Mouse (Mus musculus): ENCODE results near the gene Tmem135. TPM values are rescaled to one million over a fixed set of nuclear protein-coding genes. Genes with fewer than 3 reads are reported as not detected.

The Tmem135 gene
- 10 to 100 TPM; 59.4 to 69.6 (median 64.9) TPM for total RNA-seq (2022)

DNA sequence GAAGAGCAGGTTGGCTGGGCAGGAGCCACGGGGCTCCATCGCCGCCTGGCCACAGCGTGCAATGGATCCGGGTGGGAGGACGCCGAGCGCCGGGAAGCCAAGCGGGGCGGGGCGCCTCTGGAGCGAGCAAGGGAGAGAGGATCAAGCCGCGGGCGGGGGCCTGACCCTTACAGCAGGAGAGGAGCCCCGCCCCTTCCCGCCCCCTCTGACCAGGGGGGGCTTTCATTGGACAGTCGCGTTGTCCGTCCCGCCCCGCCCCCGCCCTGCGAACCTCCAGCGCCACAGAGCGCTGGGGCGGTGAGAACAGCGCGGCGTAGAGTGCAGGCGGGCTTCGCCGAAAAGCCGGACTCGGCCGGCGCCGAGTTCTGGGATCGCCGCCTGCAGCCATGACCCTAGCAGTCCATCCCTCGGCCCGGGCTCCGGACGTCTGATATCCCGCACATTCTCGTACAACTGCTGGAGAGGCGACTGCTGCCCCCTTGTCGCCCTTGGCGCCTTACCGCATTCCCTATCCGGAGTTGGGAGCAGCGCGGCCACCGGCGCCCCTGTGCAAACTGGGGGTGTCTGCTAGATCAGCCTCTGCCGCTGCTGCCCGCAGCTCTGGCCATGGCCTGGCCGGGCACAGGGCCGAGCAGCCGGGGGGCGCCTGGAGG is at the start of gene Tmem135, which contains the start of gene Fzd4:
Tmem135 (minus strand) TSS at position 142 of the 653 bp plus-strand sequence.
Fzd4 (plus strand) TSS at position 275 of the 653 bp plus-strand sequence.
- DNase-seq (ENCODE audit: low spot score in 2 of 2) = peak; percentile 81 to 82

DNA sequence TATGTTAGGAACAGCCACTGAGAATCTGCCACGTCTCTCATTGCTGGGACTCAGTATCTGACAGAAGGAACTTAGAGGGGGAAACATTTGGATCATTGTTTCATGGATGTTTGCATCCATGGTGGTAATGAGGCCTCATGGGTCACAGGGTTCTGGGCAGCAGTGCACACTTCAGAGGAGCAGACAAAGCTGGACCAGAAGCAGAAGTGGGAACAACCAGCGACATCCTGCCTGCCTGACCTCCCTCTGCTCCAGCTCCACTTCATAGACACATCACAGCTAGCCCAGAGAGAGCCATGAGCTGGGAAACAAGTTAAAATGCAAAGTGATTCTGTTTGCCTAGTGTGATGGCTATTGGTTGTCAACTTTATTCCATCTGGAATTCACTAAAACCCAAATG is 46.3 kb upstream of the Tmem135 start:
- DNase-seq (ENCODE audit: low spot score in 2 of 2) = no peak

DNA sequence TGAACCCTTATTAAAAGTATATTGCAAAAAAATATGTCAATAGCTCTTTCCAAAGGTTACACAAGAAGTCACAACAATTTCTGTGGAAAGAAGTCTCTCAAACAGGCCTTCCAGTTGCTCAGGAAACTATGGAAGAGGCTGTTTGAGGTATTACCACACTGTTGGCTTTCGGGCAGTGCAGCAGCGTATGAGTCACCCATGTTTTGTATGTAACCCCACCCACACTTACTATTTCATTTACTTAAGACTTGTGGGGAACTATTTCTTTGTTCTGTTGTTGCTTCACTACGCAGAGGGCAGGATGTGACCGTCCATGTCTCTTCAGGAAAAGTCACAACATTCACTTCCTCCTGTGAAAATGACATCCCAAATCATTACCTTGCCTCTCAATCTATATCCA is 41.1 kb upstream of the Tmem135 start:
- DNase-seq (ENCODE audit: low spot score in 2 of 2) = no peak

DNA sequence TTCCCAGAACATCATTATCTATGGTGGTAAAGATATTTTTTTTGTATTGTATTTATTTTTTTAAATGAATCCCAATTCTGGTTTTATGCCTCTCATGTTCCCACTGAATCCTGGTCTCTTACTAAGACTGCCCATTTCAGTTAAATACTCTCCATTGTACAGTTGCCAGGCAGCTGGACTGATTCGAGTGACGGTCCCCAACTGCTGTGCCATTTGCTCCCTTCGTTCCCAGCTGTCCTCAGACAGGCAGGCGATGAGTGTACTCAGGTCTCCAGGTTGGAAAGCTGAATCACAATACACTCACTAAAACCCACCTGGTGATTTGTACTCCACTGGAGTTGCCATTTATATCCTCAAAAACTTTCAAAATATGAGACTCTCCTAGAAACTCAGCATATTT is 38.2 kb upstream of the Tmem135 start:
- DNase-seq (ENCODE audit: low spot score in 2 of 2) = no peak

DNA sequence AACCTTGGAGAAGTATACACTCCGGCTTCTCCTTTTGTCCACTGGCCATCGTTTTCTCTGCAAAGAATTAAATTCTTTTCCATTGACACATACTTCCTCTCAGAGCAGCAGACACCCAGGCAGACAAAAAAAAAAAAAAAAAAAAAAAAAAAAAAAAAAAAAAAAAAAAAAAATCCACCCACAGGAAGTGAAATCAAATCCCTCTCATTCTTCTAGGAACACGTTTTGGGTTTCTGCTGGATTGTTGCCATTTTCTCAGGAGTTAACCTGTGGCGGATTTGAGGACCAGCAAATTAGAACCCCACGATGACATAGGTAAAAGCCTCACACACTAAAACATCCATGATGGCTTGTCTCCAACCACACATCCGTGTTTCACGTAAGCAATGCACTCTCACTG is 37.3 kb upstream of the Tmem135 start:
- no peak for DNase-seq (ENCODE audit: low spot score in 2 of 2)

DNA sequence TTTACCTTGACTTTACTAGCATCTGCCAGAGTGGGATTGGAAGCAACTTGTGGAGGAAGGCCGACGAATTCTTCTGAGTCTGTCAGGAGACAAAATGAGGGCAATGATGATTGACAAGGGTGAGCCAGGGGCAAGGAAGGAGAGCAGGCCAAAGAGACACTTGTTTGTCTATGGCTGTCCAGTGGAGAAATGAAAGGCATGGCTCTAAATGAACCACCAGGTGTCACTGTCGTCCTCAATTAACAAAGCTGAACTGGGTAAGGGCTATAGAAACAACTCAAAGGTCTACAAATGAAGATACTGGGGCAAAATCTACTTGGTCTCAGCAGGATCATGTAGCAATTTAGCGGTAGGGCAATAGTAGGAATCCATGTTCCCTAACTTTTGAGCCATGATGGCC is 33.6 kb upstream of the Tmem135 start:
- peak in 1 of 2 experiments; percentile 42 for DNase-seq (ENCODE audit: low spot score in 2 of 2)

DNA sequence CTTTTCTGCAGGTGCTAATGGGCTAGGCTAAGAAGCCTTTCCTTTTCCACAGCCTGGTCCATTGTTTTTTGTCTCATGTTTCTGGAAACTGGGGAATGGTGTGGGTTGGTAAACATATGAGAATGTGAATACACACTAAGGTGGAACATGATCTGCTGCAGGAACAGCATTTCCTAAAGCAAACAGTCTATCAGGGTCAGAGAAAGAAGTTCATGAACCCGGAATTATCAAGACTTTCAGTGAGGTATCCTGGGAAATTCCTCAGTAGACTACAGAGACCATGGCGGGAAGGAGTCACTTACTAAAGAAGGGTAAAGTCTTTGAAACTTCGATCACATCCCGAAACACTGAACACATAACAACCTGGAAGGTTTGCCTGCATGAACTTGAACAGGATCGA is 32.4 kb upstream of the Tmem135 start:
- no peak for DNase-seq (ENCODE audit: low spot score in 2 of 2)

DNA sequence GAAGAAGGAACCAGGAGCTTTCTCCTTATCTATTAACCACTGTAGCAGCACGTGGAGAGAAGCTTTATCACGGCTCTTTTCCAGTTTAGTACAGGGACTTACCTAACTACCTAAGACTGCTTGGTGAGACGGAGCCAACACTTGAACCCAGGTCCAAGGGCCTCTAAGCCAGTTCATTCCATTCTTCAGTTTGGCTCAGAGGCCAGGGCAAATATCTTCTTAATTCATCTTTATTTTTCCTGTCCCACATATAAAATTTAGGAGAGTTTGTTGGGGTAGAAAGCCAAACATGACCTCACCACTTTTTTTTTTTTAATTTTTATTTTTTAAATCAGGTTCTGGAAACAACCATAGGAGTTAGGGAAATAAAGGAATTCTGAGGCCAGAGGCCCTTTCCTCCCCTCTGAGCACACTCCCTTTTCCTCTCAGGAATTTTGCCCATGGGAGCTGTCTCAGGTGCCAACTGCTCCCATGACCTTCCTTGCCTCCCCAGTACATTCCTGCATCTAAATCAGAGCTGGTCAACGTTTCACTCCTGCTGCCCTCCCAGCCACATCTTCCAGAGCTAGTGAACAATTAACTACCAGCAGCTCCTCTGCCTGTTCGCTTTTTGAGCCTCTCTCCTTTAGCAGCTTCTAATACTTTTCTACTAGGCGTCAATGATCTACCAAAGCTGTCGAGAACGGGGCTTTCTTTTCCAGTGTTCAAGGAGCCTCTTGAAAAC is 30.0 kb upstream of the Tmem135 start:
- no peak for DNase-seq (ENCODE audit: low spot score in 2 of 2)

DNA sequence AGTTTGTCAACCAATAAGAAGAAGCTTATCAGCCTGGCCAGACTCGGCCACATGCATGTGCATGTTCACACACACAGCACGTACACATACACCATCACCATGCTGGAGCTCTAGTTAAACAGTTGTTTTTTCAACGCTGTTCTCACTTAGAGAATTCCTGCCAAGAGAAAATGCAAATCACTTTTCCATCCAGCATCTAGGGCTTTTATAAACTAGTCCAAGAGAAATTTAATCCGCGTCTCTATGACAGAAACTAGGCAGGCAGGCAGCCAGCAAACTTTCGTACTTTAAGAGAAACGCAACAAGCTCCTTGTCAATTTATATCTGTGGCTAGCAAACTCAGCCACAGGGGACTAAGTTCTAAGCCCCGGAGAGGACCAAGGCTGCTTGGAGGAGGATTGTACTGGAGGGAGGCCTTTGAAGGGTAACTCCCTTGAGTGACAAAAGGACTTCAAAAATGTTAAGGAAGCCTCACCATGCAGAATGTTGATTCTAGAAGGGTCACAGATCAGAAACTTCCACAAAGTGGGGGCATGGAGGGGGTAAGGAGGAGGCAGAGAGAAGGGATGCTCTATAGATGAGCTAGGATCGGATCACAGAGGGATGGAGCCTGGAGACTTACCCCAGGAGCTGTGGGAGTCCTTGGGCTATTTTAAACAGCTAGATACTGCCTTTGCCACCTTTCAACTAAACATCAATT is 29.3 kb upstream of the Tmem135 start:
- peak in 1 of 2 experiments; percentile 17 for DNase-seq (ENCODE audit: low spot score in 2 of 2)

DNA sequence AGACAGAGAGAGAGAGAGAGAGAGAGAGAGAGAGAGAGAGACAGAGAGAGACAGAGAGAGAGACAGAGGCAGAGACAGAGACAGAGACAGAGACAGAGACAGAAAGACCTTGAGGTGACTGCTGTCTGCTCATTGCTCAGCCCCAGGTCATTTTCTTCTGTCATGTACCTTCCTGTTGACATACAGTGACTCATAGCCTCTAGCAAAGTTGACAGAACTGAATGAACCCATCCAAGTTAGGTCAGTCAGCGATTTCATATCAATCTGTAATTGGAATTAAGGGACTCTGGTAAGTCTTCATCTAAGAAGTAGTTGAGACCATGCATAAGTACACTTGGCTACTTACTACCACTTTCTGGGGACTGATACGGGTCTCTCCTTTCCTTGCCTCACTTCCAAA is 27.2 kb upstream of the Tmem135 start:
- no peak for DNase-seq (ENCODE audit: low spot score in 2 of 2)

DNA sequence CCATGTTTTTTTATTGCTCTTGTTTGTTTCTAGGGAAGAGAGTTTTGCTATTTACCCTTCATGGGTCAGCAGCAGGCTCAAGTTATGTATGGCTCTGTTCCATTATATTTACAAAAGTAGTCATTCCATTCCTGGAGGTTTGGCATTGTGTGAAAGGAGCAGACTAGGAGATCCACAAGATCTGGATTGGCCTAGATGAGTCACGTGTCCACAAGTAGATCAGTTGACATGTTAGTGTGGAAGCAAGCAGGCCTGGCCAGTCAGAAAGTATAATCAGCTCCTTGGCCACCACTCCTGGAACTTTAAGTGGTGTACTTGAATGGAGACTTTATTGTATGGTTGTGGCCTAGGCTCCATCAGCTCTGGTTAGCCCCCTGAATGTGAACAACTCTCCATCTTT is 25.3 kb upstream of the Tmem135 start:
- no peak for DNase-seq (ENCODE audit: low spot score in 2 of 2)

DNA sequence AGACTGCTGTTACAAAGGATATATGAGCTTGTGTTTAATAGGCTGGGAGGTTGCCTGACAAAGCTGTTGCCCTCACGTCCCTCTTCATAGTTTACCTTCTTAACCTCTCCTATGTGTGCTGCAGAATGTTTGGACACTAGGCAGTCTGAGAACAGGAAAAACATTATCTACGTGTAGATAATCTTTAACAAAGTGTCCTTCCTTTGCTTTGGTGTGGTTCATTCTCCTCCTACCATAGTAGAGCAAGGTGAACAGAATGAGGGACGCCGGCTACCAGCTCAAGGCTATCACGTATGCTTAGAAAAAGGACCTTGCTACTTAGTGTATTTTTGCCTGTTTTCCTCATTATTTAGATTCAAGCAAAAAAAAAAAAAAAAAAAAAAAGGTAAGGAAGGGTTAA is 24.8 kb upstream of the Tmem135 start:
- DNase-seq (ENCODE audit: low spot score in 2 of 2) = no peak

DNA sequence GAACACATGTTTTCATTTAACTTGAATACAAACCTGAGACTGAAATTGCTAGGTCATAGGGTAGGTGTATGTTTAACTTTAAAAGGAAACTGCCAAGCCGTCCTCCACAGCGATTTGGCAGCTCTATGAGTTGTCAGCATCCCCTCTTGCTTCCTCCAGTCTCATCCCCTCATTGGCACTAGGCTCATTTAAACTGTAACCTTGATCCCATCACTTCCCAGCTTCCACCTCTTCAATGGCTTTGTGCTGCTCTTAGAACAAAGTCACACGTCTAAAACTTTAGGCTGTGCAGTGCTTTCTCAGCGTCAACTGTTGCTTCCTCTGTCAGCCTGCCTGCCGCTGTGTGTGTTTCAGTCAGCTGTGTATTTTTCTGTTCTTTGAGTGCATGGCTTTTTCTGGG is 23.1 kb upstream of the Tmem135 start:
- DNase-seq (ENCODE audit: low spot score in 2 of 2) = no peak

DNA sequence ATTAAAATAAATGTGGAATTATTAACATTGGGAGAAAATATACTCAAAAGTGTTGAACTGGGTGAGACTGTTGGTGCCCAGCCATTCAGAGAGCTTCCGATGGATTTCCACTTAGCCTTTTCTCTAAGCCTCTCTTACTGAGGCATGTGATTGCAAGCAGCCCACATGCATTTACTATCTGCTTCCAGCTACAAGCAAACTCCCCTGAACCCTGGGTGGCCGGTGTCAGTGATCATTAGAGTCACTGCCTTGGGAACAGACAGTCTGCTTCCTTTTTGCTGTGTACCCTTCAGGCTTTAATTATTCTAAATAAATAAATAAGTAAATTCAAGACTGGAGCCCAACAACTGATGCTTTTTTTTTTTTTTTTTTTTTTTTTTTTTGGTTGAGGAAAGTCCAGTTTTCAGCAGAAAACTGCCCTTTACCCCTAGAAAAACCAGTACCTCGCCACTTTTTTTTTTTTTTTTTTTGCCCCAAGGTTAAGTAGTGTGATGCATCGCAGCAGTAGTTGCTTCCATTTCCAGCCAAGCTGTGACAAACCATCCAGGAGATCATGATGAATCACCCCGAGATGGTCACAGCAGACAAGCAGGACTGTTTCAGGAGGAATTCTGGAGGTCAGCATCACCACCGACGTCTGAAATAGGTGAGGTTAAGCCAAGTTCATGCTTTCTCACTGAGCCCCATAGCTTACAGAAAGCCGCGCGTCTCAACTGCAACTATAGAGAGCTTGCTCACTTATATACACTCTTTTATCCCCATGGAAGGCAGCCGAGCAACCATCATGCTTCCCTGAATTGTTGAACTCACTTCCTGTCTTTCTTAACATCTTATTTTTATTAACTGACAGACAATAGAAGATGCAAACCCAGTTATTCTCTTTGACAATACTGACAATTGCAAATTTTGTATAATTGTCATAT is 22.0 kb upstream of the Tmem135 start:
- DNase-seq (ENCODE audit: low spot score in 2 of 2) = no peak

DNA sequence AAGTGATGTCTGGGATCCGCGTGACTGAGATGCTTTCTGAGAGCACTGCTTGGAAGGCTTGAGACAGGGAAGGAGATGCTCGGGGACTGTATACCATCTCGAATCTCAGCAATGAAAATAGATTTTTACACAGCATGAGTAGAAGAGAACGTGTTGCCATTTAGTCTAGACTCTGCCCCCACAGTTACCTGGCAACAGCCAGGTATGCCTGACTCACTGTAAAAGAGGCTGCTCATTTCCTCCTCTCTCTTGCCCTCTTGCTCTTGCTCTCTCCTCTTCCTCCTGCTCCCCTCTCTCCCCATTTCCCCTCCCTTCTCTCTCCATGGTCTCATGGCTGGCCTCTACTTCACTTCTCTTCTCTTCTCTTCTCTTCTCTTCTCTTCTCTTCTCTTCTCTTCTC is 20.6 kb upstream of the Tmem135 start:
- DNase-seq (ENCODE audit: low spot score in 2 of 2) = no peak

DNA sequence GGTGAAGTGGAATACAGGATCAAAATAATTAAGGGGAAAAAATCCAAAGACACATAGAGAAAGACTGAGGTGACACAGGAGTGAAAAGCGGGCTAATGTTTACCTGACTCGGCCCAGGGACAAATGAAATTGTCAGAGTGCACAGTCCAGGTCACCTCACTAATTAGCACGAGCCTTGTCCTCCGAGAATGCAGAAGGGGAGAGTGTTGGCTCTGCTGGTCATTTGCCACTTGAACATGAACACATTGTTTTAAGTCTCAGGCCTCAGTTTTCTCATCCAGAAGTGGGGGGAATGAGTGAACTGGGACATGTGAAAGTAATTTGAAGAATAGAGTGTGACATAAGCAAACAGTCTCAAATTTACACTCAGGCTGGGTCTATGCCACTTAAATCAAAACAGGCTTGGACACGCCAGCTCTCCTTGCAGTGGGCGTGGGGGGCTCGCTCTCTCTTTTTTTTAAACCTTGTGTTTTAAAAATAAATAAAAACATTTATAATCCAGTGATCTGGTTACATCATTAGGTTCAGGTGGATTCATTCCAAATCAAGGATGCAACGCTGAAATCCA is 19.8 kb upstream of the Tmem135 start:
- DNase-seq (ENCODE audit: low spot score in 2 of 2) = no peak

DNA sequence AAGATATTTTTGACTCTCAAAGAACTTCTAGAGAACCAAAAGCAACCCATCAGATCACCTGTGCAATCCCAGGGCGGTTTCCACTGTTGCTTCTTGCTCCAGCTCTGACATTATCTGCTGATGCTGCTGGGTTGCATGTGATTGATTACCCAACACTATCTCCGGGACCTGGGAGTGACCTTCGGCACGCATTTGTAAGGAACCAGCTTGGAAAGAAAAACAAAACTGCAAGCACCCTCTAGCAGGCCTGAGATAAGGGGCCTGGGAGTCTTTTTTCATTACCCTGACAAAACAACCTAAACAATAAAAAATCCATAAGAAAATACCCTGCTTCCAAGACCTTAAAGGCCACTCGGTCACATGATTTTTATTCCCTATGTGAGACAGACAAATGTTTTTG is 19.2 kb upstream of the Tmem135 start:
- no peak for DNase-seq (ENCODE audit: low spot score in 2 of 2)

DNA sequence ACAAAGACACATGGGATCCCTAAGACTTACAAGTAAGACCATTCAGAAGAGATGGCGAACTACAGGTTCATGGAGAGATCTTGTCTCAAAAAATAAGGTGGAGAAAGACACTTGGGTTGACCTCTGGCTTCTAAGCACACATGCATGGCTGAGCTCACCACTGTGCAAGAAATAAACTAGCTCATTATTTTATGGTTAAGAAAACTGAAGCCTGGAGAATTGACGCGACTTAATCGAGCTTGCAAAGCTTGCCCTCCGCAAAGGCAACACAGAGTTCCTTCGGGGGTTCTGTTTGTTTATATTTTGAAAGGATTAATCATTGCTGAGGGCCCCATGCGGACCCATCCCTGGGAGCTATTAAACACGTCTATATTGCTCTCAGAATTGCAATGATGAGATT is 18.6 kb upstream of the Tmem135 start:
- DNase-seq (ENCODE audit: low spot score in 2 of 2) = no peak

DNA sequence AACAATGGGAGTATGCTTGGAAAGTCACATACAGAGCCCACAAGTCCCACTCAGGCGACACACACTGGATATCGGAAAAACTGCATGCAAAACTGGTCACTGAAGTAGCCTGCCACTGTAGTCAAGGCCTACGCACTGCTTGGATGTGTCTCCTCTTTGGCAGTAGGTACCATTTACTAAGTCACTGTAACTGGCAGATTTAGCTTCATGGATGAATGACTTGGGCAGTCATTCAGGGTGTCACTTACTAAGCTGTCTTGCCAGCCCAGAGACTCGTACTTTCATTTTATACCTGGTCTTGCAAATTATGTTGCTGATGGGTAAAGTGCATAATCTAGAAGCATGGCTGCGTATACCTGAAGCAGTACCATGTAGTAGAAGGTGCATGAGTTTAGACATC is 17.3 kb upstream of the Tmem135 start:
- DNase-seq (ENCODE audit: low spot score in 2 of 2) = no peak

DNA sequence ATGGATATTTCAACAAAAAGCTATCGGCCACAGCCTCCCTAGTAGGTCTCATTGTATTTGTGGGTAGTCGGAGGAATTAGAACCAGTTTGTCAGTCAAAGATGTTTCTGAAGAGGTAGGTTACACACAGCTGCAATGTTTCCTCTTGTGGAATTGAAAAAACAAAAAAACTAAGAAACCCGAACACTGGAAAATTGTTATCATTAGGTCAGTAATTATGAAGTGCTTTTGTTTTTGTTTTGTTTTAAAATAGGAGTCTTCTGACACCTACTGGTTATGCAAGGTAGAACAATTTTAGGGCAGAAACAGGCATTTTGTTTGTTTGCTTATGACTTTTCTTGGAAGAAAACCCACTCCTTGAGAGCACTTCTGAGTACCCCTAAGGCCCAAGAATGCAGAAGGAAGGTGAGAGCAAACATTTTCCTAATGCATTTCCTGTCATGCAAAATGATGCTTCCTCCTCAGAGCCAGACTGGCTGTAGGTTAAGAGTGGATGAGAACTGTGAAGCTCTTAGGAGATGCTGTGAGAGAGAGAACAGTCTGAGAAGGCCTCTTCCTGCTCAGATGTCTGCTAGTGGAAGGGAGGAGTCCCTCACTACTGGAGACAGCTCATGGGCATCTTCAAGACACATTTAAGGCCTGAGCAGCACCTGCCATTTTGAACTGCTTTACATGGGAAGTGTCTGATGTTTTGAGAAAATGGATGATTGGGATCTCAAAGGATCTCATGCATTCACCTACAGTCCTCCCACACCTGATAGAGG is 15.1 kb upstream of the Tmem135 start:
- DNase-seq (ENCODE audit: low spot score in 2 of 2) = no peak
